Mouse (Mus musculus) embryo, embryonic 9.5 days (tissue): ENCODE results near the gene P2ry2.

Experiments used
- DNase-seq: peaks from one replicate; pipeline ENCODE4 v3.0.0-alpha.2; 2017; ENCODE audit errors: extremely low spot score

Gene P2ry2

GRCm38 (mm10) chr7:100984452-100985395, 27.9 kb downstream of the P2ry2 start:
- DNase-seq: peak; percentile 59

- DNase-seq: no peak
Measured at GRCm38 (mm10) chr7:100979175-100979574, 33.5 kb downstream of the P2ry2 start.

- DNase-seq: no peak
Measured at GRCm38 (mm10) chr7:100978171-100978570, 34.5 kb downstream of the P2ry2 start.

- DNase-seq: no peak
Measured at GRCm38 (mm10) chr7:100974135-100974903, 38.3 kb downstream of the P2ry2 start, which contains the start of gene P2ry6. Gene P2ry6, minus strand, starts transcription at chr7:100974649.

- DNase-seq: no peak
Measured at GRCm38 (mm10) chr7:100972875-100973274, 39.8 kb downstream of the P2ry2 start.

- no peak for DNase-seq
Measured at GRCm38 (mm10) chr7:100968874-100969659, 43.6 kb downstream of the P2ry2 start.

GRCm38 (mm10) chr7:100968376-100968775, 44.3 kb downstream of the P2ry2 start:
- DNase-seq: no peak

GRCm38 (mm10) chr7:100967850-100968249, 44.8 kb downstream of the P2ry2 start:
- no peak for DNase-seq

- no peak for DNase-seq
Measured at GRCm38 (mm10) chr7:100966014-100966413, 46.7 kb downstream of the P2ry2 start.

- DNase-seq: peak; percentile 33
Measured at GRCm38 (mm10) chr7:100965079-100965478, 47.6 kb downstream of the P2ry2 start.

GRCm38 (mm10) chr7:100964242-100964641, 48.4 kb downstream of the P2ry2 start:
- no peak for DNase-seq

GRCm38 (mm10) chr7:100963381-100963780, 49.3 kb downstream of the P2ry2 start:
- no peak for DNase-seq

- no peak for DNase-seq
Measured at GRCm38 (mm10) chr7:100961146-100961545, 51.5 kb downstream of the P2ry2 start.

- DNase-seq: no peak
Measured at GRCm38 (mm10) chr7:100960462-100960861, 52.2 kb downstream of the P2ry2 start.

GRCm38 (mm10) chr7:100958426-100958825, 54.2 kb downstream of the P2ry2 start:
- no peak for DNase-seq

- DNase-seq: no peak
Measured at GRCm38 (mm10) chr7:100952686-100953085, 60.0 kb downstream of the P2ry2 start.

- no peak for DNase-seq
Measured at GRCm38 (mm10) chr7:100951903-100952302, 60.8 kb downstream of the P2ry2 start.

- no peak for DNase-seq
Measured at GRCm38 (mm10) chr7:100950481-100951010, 62.1 kb downstream of the P2ry2 start.

- no peak for DNase-seq
Measured at GRCm38 (mm10) chr7:100950031-100950430, 62.6 kb downstream of the P2ry2 start.
